Mouse (Mus musculus) induced T-regulatory cell, adult 2 months (primary cell): ENCODE results near the gene Lrrc75a.
A peak's percentile ranks its signal among the peaks of the same experiment; 100 is the strongest.

ENCODE experiments used
- DNase-seq: peaks from one replicate; pipeline ENCODE4 v3.0.0-alpha.2; 2012; ENCODE audit warnings: low read depth

Gene Lrrc75a

DNA sequence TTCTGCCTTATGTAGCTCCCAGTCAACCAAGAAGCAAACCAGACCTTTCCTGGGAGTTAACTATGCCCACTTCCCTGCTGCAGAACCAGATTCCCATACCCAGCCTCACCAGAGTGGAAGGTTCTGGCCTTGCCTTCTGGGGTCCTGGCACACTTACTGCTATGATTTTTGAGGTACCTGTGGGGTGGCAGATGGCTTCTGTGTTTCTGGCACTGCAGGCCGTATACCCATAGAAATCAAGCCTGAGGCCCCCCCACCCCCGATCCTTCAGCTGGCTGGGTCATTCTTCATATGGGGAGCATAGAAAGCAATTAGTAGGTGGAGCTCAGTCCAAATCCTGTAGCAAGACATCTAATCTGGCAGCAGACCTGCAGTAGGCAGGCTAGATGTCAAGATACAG, 57.3 kb downstream of the Lrrc75a start:
- no peak for DNase-seq

DNA sequence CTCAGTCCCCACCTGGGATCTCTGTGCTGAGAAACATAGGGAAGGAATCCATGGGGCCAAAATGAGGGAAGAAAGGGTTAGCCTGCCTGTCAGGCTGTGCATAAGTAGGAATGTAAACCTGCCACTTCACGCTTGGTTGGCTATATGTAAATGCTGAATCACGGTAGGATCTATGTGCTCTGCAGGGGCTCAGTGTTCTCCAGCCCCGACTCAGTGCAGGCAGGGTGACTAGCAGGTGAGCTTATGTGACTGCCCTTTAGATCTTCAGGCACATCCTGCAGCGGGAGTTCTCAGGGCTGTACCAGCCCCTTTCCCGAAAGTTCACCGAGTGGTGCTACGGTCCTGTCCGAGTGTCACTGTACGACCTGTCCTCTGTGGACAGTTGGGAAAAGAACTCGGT, 58.9 kb downstream of the Lrrc75a start:
- DNase-seq = no peak

DNA sequence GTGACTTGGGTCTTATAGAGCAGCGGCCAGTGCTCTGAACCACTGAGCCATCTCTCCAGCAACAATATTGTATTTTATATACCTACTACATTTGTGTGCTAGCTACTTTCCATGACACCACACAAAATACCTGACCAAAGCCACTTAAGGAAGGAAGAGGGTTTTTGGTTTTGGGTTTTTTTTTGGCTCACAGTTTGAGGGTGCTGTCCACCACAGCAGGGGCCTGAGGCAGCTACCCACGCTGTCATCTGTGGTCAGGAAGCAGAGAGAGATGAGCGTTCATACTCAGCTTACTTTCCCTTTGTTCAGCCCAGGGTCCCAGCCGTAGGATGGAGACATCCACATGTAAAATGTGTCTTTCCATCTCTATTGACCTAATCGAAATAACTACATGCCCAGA, 61.3 kb downstream of the Lrrc75a start:
- no peak for DNase-seq

DNA sequence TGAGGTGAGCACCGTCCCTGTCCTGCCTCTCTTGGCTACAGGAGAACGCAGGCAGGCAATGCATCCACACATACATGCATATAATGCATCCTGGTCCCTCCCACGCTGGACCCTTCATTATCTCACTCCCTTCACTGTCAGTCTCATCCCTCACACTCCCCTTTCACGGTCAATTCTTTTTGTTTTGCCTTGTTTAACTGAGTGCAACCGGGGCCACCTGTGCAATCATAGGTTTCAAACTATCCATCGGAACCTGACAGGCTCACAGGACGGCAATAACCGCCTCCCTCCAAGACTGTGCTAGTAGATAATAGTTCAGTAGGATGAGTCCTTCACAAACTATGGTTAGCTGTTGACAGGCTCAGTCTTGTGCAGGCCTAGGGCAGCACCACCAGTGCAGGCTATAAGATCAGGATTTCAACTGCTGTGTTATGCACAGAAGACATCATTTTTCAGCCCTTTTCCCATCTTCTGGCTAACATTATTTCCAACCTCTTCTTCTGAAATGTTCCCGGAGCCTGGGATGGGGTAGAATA, 63.6 kb downstream of the Lrrc75a start:
- no peak for DNase-seq

DNA sequence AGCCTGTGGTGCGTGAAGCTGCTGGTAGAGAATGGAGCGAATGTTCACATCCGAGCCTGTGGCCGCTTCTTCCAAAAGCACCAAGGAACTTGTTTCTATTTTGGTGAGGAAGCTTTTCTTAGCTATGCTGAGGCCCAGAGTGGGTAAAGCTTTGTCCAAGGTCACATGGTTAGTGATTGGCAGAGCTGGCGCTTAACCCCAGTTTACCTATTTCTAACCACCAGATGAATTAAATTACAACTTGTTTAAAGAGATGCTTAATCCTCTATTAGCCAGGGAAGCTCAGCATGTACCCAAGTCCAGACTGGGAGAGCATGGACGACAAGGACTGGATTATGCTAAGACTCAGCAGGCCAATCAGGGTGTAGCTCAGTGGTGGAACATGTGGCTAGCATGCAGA, 65.3 kb downstream of the Lrrc75a start:
- no peak for DNase-seq

DNA sequence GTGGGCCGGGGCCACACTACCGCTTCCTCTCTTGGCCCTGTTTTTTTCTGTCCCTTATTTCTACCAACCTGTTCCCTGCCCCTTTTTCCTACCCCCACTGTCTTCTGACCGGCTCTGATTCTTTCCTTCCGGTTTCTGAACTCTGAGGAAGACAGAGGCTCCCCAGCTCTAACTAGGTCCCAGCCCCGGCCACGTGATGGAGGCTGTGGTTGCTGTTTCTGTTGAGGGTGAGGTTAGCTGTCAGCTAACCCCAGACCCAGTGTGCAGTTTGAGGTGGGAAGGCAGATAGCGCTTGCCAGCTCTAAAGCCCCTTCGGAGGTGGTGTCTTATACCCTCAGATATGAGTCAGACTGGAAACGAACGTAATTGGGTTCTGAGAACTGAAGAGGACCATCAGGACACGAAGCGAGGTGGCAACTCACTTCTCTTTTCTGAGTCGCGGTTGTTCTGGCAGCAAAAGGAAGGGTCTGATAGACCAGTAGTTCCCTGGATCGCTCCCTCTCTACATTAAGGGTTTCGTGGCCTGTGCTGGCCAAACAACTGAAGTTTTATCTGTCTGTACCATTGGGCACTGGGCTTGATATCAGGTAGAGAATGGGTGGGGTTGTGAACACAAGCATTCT, 71.7 kb downstream of the Lrrc75a start:
- peak; percentile 88 for DNase-seq

DNA sequence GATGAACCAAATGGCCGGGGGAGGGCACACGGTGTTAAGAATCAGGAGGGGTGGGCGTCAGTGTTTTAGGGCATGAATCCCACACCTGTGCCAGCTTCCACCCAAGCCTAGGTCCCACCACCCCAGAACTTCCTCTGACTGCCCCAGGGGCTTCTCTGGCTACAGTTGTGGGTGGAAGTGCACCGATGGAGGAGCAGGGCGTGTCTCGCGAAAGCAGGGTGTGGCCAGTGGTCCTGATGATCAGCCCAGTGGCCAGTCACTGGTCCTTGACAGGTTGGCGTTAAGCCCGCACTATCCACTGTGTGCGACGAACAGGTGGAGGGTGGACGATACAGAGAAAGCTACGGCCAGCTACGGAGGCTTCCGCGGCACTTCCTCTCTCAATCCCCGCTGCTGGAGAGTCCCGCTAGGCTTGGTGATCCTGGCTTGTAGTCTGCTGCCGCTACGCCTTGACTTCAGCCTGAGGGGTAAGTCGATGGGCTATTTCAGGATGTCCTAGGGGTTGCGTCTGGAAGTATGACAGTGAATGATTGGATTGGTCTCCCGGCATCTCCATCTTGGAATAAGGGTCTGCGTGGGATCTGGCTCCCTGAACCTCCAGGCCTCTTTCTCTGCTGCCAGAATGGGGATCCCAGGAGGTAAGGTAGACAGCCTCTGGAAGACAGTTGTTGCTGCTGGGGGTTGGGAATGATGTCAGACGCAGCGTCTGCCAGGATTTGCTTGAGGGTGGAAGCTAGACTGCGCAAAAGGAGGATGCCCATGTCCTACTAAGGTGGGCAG, 72.5 kb downstream of the Lrrc75a start:
- peak; percentile 73 for DNase-seq

DNA sequence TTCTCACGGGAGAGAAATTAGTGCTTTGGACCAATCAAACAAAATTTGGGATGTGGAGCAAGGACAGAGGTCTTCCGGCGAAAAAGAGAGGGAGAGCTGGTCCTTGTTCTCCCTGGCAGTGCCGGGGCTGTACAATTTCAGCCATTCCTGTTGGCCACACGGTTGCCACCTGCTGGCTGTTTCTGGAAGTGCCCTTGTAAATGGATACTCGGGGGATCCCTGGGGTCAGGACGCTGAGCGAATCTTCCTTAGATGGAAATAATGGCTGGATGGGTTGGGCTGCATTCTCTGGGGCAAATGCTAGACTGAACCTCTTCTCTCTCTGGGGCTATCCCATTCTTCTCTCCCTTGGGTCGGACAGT, 73.0 kb downstream of the Lrrc75a start:
- DNase-seq = peak; percentile 93

DNA sequence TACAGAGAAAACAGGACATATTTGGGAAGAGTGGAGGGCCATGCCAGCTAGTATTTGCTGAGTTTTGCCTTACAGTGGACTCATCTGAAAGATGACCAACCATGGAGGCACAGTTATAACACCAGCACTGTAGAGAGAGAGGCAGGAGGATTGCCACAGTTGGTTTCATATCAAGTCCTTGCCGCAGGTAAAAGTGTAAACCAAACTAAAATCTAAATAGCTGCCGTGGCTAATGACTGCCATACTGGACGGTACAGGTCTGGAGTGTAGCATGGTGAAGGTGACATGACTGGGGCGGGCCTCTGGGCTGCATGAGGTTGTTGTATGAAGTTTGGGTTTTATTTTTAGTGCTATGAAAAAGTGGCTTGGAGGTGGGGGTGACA, 73.6 kb downstream of the Lrrc75a start:
- DNase-seq = no peak

DNA sequence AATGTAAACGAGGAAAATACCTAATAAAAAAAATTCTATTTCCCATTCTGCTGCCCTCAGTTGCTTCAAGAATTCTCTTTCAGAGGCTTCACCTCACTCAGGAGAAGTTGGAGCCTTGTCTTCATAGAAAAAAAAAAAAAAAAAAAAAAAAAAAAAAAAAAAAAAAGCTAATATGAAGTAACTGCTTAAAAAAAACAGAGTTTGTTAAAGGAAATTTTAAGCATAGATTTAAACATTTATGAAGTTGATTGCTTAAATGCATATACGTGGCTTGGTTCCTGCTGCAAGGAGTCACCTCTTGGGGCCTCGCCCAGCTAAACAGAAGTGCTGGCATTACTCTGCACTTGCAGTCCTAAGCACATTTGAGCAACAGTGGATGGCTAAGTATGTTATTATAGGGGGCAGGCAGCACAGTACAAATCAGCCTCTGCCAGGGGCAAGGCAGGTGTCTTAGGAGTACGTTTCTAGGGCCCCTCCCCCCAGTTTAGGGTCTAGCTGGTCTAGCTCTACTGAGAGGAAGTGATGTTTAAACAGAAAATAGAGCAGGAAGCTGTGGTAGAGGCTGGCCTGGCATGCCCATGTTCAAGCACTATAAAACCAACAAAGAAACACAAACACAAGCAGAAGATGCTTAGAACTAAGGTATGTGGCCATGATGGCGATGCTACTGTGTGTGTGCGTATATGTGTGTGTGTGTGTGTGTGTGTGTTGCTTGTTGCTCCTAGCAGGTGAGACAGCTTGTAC, 74.2 kb downstream of the Lrrc75a start, which contains the start of gene Trpv2:
Gene Trpv2 (plus strand): TSS at position 528 of the 744 bp plus-strand sequence.
- peak; percentile 83 for DNase-seq

DNA sequence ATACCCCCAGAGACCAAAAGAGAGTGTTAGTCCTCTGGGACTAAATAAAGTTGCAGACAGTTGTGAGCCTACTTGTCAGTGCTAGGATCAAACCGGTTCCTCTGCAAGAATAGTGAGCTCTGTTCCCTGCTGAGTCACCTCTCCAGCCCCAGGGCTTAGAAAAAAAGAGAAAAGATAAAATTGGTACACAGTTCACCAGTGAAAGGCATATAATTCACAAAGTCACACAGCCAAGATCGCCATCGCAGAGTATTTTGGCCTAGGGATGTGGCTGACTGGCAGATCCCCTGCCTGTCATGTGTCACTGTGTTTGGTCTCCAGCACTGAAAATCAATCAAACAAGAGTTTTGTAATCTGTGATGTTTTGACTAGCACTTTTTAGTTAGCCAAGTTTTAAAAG, 80.0 kb downstream of the Lrrc75a start:
- no peak for DNase-seq

DNA sequence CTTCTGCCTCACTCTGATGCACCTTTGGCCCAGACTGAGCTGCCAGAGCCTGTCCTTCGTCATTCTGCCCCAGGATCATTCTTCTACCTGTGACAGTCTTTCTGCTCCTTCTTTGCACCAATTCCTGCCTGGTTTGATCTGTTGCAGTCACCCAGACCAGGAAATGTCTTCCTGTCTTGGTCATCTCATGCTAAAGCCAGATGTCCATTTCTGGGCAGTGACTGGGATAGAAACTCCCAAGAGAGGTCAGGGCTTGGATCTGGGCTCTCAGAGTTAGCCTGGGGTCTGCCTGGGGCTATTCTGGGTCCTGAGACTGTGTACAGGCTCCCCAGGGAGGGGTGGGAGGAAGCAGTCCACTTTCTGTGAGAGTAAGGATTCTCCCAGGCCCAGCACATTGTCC, 82.1 kb downstream of the Lrrc75a start:
- no peak for DNase-seq

DNA sequence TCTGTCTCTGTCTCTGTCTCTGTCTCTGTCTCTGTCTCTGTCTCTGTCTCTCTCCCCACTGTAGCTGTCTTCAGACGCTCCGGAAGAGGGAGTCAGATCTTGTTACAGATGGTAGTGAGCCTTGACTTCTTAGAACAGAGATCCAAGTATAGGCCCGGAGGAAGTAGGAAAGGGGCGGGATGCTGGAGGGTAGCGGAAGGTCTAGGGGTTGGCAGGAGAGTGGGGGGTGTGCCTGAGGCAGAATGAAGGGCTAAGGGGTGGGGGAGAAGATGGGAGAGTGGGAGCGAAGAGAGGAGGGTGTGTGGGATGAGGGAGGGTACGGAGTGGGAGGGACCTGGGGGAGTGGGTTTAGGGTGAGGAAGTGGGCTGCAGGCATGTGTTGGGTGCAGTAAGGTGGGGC, 82.6 kb downstream of the Lrrc75a start:
- DNase-seq = no peak

DNA sequence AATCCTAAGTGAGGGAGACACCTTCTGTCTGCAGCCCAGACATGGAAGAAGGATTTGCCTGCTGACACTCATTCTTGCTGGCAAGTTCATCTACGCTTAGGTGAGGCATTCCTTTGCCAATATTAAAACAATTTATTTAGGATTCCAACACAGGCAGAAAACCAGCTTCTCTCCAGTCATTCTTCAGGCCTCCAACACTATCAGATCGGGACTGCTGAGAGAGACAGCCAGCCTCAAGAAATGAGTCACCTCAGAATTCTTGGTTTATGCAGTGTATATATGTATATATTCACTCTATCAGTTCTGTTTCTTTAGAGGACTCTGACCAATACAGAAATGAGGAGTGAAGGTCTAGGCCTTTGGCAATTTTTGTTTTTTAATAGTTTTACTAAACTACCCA, 84.7 kb downstream of the Lrrc75a start:
- DNase-seq = no peak

DNA sequence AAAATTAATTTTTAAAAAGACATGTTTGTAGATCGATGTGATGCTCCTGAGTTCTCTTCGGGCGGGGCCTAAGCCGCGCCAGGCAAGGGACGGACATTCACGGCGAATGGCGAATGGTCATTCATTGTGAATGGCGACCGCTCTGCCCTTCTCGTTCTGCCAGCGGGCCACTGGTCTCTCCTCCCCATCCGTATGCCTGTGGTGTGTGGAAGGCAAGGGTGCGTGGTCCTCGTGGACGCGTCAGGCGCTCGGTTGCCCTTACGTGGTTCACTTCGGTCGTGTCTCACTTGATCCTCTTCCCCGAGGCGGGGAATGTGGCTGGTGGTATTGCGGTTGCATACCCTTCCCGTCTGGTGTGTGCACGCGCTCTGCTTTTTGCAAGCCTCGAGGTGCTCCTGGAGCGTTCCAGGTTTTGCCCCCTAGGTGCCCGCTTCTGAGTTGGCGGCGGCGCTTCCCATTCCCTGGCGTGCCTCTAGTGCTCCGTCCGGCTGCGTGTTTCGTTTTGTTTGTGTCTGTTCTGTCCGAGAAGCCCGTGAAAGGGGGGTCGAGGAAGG, 87.8 kb downstream of the Lrrc75a start:
- no peak for DNase-seq

DNA sequence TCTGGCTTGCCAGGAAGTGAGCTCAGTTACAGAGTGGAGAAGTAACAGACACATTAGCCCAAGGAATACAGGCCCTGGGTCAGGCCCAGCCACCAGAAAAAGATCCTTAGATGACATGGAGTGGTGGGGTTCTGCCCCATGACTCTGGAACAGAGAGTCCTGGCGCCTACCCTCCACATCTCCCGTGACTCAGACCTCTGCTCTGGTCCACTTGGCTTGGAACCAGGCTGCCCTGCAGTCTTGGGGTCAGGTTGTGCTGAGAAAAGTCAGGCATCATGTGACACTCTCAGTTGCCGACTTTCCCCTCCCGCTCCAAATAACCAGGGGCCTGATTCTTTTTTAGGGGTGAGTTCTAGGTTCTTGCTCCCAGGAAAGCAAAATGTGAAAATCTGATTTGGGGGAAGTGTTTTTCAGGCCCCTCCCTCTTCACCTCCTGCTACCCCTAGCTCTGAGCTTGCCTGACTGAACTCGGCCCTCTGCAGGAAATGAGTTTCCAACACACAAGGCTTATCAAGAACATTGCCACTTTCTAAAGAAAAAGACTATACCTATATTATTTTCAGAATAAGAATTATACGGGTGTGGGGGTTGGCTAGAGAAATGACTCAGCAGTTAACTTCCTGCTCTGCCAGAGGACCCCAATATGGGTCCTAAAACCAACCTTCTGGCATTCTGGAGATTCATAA, 89.2 kb downstream of the Lrrc75a start:
- DNase-seq = no peak

DNA sequence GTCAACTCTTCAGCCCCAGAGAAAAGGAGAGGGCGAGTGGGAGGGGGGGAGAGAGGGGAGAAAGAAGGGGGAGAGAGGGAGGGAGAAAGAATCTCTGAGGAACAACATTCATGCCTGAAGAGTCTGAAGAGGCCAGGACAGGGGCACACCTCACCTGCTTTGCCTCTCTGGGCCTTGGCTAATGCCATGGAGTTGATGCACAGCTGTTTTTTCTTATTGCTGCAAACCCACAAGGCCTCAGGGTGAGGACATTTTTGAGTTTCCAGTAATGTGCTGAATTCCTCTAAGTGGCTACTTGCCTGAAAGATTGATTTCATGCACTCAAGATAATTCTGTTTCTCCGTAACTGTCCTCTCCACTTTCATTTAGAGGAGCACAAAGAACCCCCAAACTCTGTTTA, 90.2 kb downstream of the Lrrc75a start:
- no peak for DNase-seq

DNA sequence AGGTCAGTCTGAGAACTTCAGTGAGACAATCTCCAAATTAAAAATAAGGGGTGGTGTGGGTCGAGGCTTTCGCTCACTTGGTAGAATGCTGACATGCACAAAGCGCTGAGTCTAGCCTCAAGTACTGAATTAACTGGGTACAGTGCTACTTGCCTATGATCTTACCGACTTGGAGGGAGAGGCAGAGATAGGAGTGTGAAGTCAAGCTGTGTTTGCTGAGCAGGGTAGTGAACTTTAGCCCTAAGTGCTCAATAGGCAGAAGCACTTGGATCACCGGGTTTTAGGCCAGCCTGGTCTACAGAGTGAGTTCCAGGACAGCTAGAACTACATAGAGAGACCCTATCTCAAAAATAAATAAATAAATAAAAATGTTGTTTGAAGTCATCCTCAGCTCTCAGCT, 91.1 kb downstream of the Lrrc75a start:
- no peak for DNase-seq

DNA sequence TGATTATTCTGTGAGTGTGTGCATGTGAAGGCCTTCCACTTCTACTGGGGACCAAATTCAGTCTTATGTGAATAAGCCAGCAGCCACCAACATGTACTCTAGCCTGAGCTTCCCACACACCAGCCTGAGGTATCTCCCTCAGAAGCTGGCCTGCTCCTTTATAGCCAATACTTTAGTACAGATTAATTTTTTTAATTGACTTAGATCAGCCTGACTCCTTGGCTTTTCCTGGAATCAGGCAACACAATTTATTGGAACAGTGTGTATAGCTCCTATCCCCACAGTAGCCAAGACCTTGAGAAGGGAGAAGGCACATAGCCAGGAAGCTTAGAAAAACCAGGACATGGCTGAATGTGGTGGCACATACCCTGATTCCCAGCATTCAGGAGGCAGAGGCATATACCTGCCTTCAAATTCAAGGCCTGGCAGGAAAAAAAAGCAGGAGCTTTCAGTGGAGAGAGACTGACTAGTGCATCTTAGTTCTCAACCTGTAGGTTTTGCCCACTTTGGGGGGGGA, 92.4 kb downstream of the Lrrc75a start:
- DNase-seq = no peak

DNA sequence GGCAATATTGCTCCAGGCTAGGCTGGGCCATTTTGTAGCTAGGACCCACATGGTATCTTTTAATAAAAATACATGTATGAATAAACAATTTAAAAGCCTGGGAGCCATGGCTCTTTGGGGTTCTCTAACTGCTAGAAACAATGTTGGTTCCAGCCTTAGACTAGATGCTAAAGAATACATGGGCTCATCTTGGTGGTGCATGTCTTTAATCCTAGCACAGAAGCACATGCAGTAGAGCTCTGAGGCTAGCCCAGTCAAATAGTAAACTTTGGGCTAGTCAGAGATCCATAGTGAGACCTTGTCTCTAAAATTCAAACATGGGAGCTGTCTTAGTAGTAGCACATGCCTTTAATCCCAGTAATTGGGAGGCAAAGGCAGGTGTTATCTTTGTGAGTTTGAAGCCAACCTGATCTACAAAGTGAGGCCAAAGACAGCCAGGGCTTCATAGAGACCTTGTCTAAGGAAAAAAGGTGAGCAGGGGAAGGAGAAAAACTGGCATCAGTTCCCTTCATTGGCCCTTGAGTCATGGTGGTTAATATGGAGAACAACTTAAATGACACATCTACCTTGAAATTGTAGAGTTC, 93.3 kb downstream of the Lrrc75a start:
- peak; percentile 41 for DNase-seq
